Mouse (Mus musculus) myocyte (in vitro differentiated cells): Measurements from ENCODE around the gene Col16a1.

Experiments used
- E2F4 ChIP-seq: IDR thresholded peaks from one replicate; pipeline ENCODE4 v1.6.1; 2011; ENCODE audit warnings: mild to moderate bottlenecking, control low read depth, moderate library complexity; ENCODE audit not compliant: insufficient read depth
- MAX ChIP-seq: IDR thresholded peaks from one replicate; pipeline ENCODE4 v1.6.1; 2011; ENCODE audit warnings: low read depth, mild to moderate bottlenecking, control low read depth
- MYOD1 ChIP-seq, 3 experiments: IDR thresholded peaks; one replicate each; pipeline ENCODE4 v1.6.1; 2011; ENCODE audit warnings: control low read depth in 2 of 3, low read depth in 2 of 3, mild to moderate bottlenecking in 2 of 3, moderate library complexity in 1 of 3; ENCODE audit not compliant: insufficient read length in 2 of 3, control insufficient read depth in 1 of 3
- MYOG ChIP-seq, 3 experiments: IDR thresholded peaks; one replicate each; pipeline ENCODE4 v1.6.1; 2011; ENCODE audit warnings: control low read depth in 2 of 3, low read depth in 2 of 3, mild to moderate bottlenecking in 2 of 3; ENCODE audit not compliant: insufficient read length in 2 of 3, control insufficient read depth in 1 of 3, insufficient read depth in 1 of 3
- POLR2A ChIP-seq: IDR thresholded peaks from one replicate; pipeline ENCODE4 v1.6.1; 2011; ENCODE audit warnings: low read depth, mild to moderate bottlenecking, control low read depth, moderate library complexity; ENCODE audit not compliant: insufficient read length
- POLR2AphosphoS2 ChIP-seq: IDR thresholded peaks from one replicate; pipeline ENCODE4 v1.6.1; 2011; ENCODE audit warnings: low read depth, control low read depth; ENCODE audit not compliant: insufficient read length
- TCF12 ChIP-seq: IDR thresholded peaks from one replicate; pipeline ENCODE4 v1.6.1; 2011; ENCODE audit warnings: mild to moderate bottlenecking, control low read depth; ENCODE audit not compliant: poor library complexity, insufficient read depth, severe bottlenecking
- USF1 ChIP-seq: IDR thresholded peaks from one replicate; pipeline ENCODE4 v1.6.1; 2011; ENCODE audit warnings: low read depth, mild to moderate bottlenecking, control low read depth, moderate library complexity

DNA sequence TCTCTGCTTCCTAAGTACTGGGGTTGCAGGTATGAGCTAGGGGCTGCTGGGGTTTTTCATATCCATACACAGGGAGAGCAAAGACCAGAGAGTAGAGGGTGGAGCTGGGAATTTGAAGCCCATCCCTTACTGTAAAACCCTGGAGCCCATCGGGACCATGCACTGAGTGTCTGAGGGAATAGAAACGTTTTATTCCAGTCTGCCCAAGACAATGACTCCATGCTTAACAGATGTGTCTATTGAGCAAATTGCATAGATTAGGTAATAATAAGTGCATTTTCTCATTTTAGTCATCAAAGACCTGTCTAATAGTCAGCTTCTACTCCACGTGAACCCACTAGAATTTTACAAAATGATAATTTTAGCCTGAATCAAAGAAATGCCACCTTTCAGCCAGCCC is 22.9 kb downstream of the Col16a1 start:
- TF ChIP-seq MAX (no peak), USF1 (no peak), POLR2AphosphoS2 (no peak), POLR2A (no peak), E2F4 (no peak), TCF12 (no peak), MYOD1 (IDR thresholded peaks at IDR 0.05; ENCODE audit: control insufficient read depth in 1 of 3, insufficient read length in 2 of 3, low read depth in 2 of 3) (no peak), MYOG (IDR thresholded peaks at IDR 0.05; ENCODE audit: control insufficient read depth in 1 of 3, insufficient read depth in 1 of 3, insufficient read length in 2 of 3, low read depth in 2 of 3) (no peak)
